Mouse (Mus musculus): ENCODE data around the gene Zglp1. TPM values are rescaled to one million over a fixed set of nuclear protein-coding genes. Genes with fewer than 3 reads are reported as not detected.
A peak's percentile ranks its signal among the peaks of the same experiment; 100 is the strongest.

Zglp1 gene
- polyA plus RNA-seq, 1 experiment, result not detected

GRCm38 (mm10) chr9:21097793-21098192, 30.9 kb upstream of the Zglp1 start:
- Histone ChIP-seq H3K27ac (ENCODE audit: insufficient read depth, low read depth, low read length) (no peak overlapping the region), H3K4me3 (ENCODE audit: insufficient read depth, low read length) (no peak overlapping the region), H3K4me1 (ENCODE audit: control insufficient read depth, insufficient read depth, low read length) (peaks cover 7% of the 10 kb centered on the region)
- TF ChIP-seq CTCF (IDR thresholded peaks at IDR 0.05; ENCODE audit: low read depth, low read length) (no peak), POLR2A (IDR thresholded peaks at IDR 0.05; ENCODE audit: borderline replicate concordance, low read depth, low read length) (no peak)

- peaks cover 10% of the 10 kb centered on the region for H3K4me1 ChIP-seq (ENCODE audit: control insufficient read depth, insufficient read depth, low read length)
- TF ChIP-seq POLR2A (IDR thresholded peaks at IDR 0.05; ENCODE audit: borderline replicate concordance, low read depth, low read length), result no peak
- no peak for TF ChIP-seq CTCF (IDR thresholded peaks at IDR 0.05; ENCODE audit: low read depth, low read length)
- no peak overlapping the region for H3K4me3 ChIP-seq (ENCODE audit: insufficient read depth, low read length)
- no peak overlapping the region for H3K27ac ChIP-seq (ENCODE audit: insufficient read depth, low read depth, low read length)
Measured at GRCm38 (mm10) chr9:21095958-21096357, 29.1 kb upstream of the Zglp1 start.

GRCm38 (mm10) chr9:21093423-21093822, 26.5 kb upstream of the Zglp1 start:
- H3K4me1 ChIP-seq (ENCODE audit: control insufficient read depth, insufficient read depth, low read length), result peaks cover 14% of the 10 kb centered on the region
- TF ChIP-seq POLR2A (IDR thresholded peaks at IDR 0.05; ENCODE audit: borderline replicate concordance, low read depth, low read length) (no peak), CTCF (IDR thresholded peaks at IDR 0.05; ENCODE audit: low read depth, low read length) (no peak)
- H3K4me3 ChIP-seq (ENCODE audit: insufficient read depth, low read length), result no peak overlapping the region
- no peak overlapping the region for H3K27ac ChIP-seq (ENCODE audit: insufficient read depth, low read depth, low read length)

- peak within 1 kb of the TSS; percentile 61 for H3K4me3 ChIP-seq (ENCODE audit: insufficient read depth, low read length)
- TF ChIP-seq POLR2A (IDR thresholded peaks at IDR 0.05; ENCODE audit: borderline replicate concordance, low read depth, low read length) (peak; percentile 88; the same call in 1 of the 2 replicates), CTCF (IDR thresholded peaks at IDR 0.05; ENCODE audit: low read depth, low read length) (no peak)
- H3K27ac ChIP-seq (ENCODE audit: insufficient read depth, low read depth, low read length), result peak within 1 kb of the TSS; percentile 75
- H3K4me1 ChIP-seq (ENCODE audit: control insufficient read depth, insufficient read depth, low read length), result peaks cover 14% of the 10 kb centered on the region
Measured at GRCm38 (mm10) chr9:21091707-21092320, 24.9 kb upstream of the Zglp1 start, which contains the start of the genes Gm38431 and Raver1. Gm38431 (minus strand) TSS chr9:21091997. Raver1 (minus strand) TSS chr9:21092008.

- TF ChIP-seq CTCF (IDR thresholded peaks at IDR 0.05; ENCODE audit: low read depth, low read length), result no peak
- TF ChIP-seq POLR2A (IDR thresholded peaks at IDR 0.05; ENCODE audit: borderline replicate concordance, low read depth, low read length), result no peak
- Histone ChIP-seq H3K4me3 (ENCODE audit: insufficient read depth, low read length) (peak overlapping the region; percentile 61), H3K27ac (ENCODE audit: insufficient read depth, low read depth, low read length) (peak overlapping the region; percentile 75), H3K4me1 (ENCODE audit: control insufficient read depth, insufficient read depth, low read length) (peaks cover 14% of the 10 kb centered on the region)
Measured at GRCm38 (mm10) chr9:21090972-21091706, 24.2 kb upstream of the Zglp1 start.

GRCm38 (mm10) chr9:21090537-21090936, 23.6 kb upstream of the Zglp1 start:
- no peak overlapping the region for H3K27ac ChIP-seq (ENCODE audit: insufficient read depth, low read depth, low read length)
- peaks cover 14% of the 10 kb centered on the region for H3K4me1 ChIP-seq (ENCODE audit: control insufficient read depth, insufficient read depth, low read length)
- TF ChIP-seq CTCF (IDR thresholded peaks at IDR 0.05; ENCODE audit: low read depth, low read length), result no peak
- no peak for TF ChIP-seq POLR2A (IDR thresholded peaks at IDR 0.05; ENCODE audit: borderline replicate concordance, low read depth, low read length)
- H3K4me3 ChIP-seq (ENCODE audit: insufficient read depth, low read length), result peak overlapping the region; percentile 61

GRCm38 (mm10) chr9:21083324-21083723, 16.4 kb upstream of the Zglp1 start:
- no peak for TF ChIP-seq POLR2A (IDR thresholded peaks at IDR 0.05; ENCODE audit: borderline replicate concordance, low read depth, low read length)
- TF ChIP-seq CTCF (IDR thresholded peaks at IDR 0.05; ENCODE audit: low read depth, low read length), result no peak
- H3K4me1 ChIP-seq (ENCODE audit: control insufficient read depth, insufficient read depth, low read length), result no peaks in the 10 kb centered on the region

GRCm38 (mm10) chr9:21081127-21081526, 14.2 kb upstream of the Zglp1 start:
- TF ChIP-seq POLR2A (IDR thresholded peaks at IDR 0.05; ENCODE audit: borderline replicate concordance, low read depth, low read length), result no peak
- no peak for TF ChIP-seq CTCF (IDR thresholded peaks at IDR 0.05; ENCODE audit: low read depth, low read length)
- no peak overlapping the region for H3K27ac ChIP-seq (ENCODE audit: insufficient read depth, low read depth, low read length)
- H3K4me3 ChIP-seq (ENCODE audit: insufficient read depth, low read length), result no peak overlapping the region
- no peaks in the 10 kb centered on the region for H3K4me1 ChIP-seq (ENCODE audit: control insufficient read depth, insufficient read depth, low read length)

More at GRCm38 (mm10) chr9:21083324-21083723, 16.4 kb upstream of the Zglp1 start:
- Histone ChIP-seq H3K27ac (ENCODE audit: insufficient read depth, low read depth, low read length) (no peak overlapping the region), H3K4me3 (ENCODE audit: insufficient read depth, low read length) (no peak overlapping the region)

- peaks cover 9% of the 10 kb centered on the region for H3K4me1 ChIP-seq (ENCODE audit: control insufficient read depth, insufficient read depth, low read length)
- TF ChIP-seq CTCF (IDR thresholded peaks at IDR 0.05; ENCODE audit: low read depth, low read length), result no peak
- TF ChIP-seq POLR2A (IDR thresholded peaks at IDR 0.05; ENCODE audit: borderline replicate concordance, low read depth, low read length), result no peak
- H3K27ac ChIP-seq (ENCODE audit: insufficient read depth, low read depth, low read length), result no peak overlapping the region
- H3K4me3 ChIP-seq (ENCODE audit: insufficient read depth, low read length), result no peak overlapping the region
Measured at GRCm38 (mm10) chr9:21075625-21076024, 8.7 kb upstream of the Zglp1 start.

GRCm38 (mm10) chr9:21074173-21074572, 7.3 kb upstream of the Zglp1 start:
- no peak overlapping the region for H3K27ac ChIP-seq (ENCODE audit: insufficient read depth, low read depth, low read length)
- peaks cover 9% of the 10 kb centered on the region for H3K4me1 ChIP-seq (ENCODE audit: control insufficient read depth, insufficient read depth, low read length)
- no peak overlapping the region for H3K4me3 ChIP-seq (ENCODE audit: insufficient read depth, low read length)
- TF ChIP-seq CTCF (IDR thresholded peaks at IDR 0.05; ENCODE audit: low read depth, low read length), result no peak
- no peak for TF ChIP-seq POLR2A (IDR thresholded peaks at IDR 0.05; ENCODE audit: borderline replicate concordance, low read depth, low read length)

Measured in bone marrow macrophage, adult 2 months (primary cell).